Mouse (Mus musculus): Measurements from ENCODE around the gene Sesn1. TPM values are rescaled to one million over a fixed set of nuclear protein-coding genes. Genes with fewer than 3 reads are reported as not detected.
A peak's percentile ranks its signal among the peaks of the same experiment; 100 is the strongest.

Gene Sesn1
- polyA plus RNA-seq, 1 experiment from 2014 or later, result 55.3 TPM

- Histone ChIP-seq H3K36me3 (ENCODE audit: control insufficient read depth, insufficient read depth, low read length) (peaks cover 25% of the 10 kb centered on the region; the same call in 1 of the 2 replicates), H3K4me3 (ENCODE audit: low read depth, low read length) (no peak overlapping the region), H3K4me1 (ENCODE audit: control insufficient read depth, insufficient read depth, low read length) (0 out of 2 replicates have a peak, but pooled peaks cover 2% of the 10 kb centered on the region), H3K9ac (ENCODE audit: low read length) (no peak overlapping the region), H3K27me3 (replicated peaks; ENCODE audit: control insufficient read depth, insufficient read depth, low read length) (no peaks in the 10 kb centered on the region), H3K4me2 (ENCODE audit: low read length) (no peak overlapping the region), H3K27ac (ENCODE audit: low read depth, low read length) (no peak overlapping the region), H3K9me3 (replicated peaks; ENCODE audit: control insufficient read depth, low read length) (0 out of 2 replicates have a peak, but pooled peaks cover 10% of the 10 kb centered on the region)
- WGBS, result 89% methylated on average over 3 of the region's 3 CpGs
- DNase-seq (ENCODE audit: low spot score) (no peak), ATAC-seq (no peak)
Measured at GRCm38 (mm10) chr10:41804711-41805110, 5.0 kb upstream of the Sesn1 start.

DNA sequence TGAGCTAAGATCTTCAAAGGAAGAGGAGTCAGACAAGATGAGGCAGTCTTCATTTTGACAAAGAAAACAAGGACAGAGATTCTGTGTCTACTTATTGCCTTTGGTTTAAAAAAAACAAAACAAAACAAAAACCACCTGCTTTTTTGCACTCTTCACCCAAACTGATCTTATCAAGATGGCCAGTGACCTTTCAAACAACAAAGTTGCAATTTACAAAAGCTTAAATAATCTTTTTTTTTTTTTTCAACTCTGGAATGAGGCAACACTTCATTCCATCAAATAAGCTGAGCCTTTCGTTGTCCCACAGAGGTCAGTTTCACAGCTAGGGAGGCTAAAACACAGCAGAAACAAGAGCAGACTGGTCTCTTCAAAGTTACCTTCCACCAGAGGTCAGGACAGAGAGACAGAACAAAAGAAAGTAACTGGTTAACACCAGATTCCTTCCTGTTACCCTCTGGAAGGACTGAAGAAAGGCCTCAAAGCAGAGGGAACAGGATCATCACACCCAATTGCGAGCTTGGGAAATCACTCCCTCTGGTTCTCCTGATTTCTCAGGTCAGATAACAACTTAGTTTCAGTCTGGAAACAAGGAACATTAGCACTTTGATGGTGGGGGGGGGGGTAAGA, 3.9 kb upstream of the Sesn1 start:
- WGBS, result 93% methylated on average over 2 of the region's 2 CpGs
- H3K4me3 ChIP-seq (ENCODE audit: low read depth, low read length), result no peak overlapping the region
- no peak overlapping the region for H3K9ac ChIP-seq (ENCODE audit: low read length)
- DNase-seq (ENCODE audit: low spot score), result no peak
- H3K27ac ChIP-seq (ENCODE audit: low read depth, low read length), result no peak overlapping the region
- no peaks in the 10 kb centered on the region for H3K27me3 ChIP-seq (replicated peaks; ENCODE audit: control insufficient read depth, insufficient read depth, low read length)
- no peak overlapping the region for H3K4me2 ChIP-seq (ENCODE audit: low read length)
- H3K4me1 ChIP-seq (ENCODE audit: control insufficient read depth, insufficient read depth, low read length), result 0 out of 2 replicates have a peak, but pooled peaks cover 2% of the 10 kb centered on the region
- H3K9me3 ChIP-seq (replicated peaks; ENCODE audit: control insufficient read depth, low read length), result 0 out of 2 replicates have a peak, but pooled peaks cover 10% of the 10 kb centered on the region
- H3K36me3 ChIP-seq (ENCODE audit: control insufficient read depth, insufficient read depth, low read length), result peaks cover 14% of the 10 kb centered on the region; the same call in 1 of the 2 replicates
- no peak for ATAC-seq

DNA sequence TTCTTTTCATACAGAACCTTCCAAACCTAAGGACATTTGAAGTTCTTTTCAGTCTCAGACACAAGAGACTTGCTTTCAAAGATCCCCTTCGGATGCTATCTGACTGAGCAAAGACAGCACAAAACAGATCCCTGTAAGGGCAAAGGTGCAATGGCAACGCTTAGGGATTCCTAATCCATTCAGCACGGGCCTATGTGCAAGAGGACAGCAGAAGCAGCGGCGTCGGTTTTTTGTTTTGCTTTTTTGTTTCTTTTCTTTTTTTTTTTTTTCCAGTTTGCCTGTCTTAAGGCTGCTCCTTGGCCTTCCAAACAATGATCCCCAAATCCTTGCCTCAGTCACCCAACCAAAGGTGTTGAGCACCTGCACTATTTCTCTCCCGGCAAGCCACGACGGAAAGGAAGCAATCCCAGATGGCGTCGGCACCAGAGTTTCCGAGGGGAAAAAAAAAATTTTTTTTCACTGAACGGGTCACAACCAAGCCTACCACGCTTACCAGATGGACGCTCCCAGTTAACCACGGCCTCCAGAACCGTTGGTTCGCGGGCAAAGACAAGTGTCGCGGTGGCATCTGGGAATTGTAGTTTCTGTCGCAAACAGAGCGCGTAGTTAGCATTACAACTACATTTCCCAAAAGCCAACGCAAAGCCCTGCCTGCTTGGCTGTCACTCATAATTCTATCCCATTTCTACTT, 510 bp upstream of the Sesn1 start:
- whole genome bisulfite sequencing, result 2% methylated on average over 25 of the region's 25 CpGs
- DNase-seq (ENCODE audit: low spot score), result peak; percentile 98
- peak; percentile 88 for ATAC-seq

DNA sequence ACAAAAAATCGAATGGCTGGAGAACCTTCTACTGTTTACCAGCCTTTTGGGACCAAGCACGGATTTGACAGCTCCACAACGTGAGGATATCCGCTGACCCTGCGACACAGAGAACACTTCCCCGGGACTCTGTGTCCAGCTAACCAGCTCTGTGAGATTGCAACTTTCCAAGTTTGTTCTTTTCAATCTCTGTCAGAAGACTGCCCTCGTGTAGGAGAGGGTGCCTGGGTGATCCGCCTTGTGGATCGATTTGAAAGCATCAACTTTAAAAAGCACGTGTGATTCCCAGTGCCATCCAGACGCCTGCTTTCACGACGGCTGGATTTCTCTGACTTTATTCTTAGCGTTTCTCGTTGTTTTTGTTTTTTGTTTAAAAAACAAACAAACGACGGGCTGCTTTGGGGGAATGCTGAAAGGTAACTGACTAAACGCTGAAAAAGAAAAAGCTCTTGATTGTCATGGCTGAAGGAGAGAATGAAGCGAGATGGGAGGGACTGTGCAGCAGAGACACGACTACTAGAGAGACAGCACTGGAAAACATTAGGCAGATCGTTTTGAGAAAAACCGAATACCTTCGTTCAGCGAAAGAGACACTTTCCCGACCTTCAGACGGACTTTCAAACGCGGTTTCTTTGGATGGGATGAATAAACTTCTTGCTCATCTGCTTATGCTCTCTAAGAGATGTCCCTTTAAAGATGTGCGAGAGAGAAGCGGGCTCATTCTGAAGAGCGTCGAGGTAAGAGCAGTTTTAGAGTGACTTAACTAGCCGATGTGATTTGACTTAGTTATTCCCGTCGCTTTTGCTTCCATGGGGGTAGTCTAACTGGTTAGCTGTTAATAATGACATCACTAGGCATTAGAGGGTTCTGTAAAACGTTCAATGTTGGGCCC, 1.1 kb downstream of the Sesn1 start:
- ATAC-seq, result peak; percentile 11
- no peaks in the 10 kb centered on the region for H3K9me3 ChIP-seq (replicated peaks; ENCODE audit: control insufficient read depth, low read length)
- peaks cover 22% of the 10 kb centered on the region for H3K4me1 ChIP-seq (ENCODE audit: control insufficient read depth, insufficient read depth, low read length)
- WGBS, result under 1% methylated on average over 36 of the region's 36 CpGs
- peak overlapping the region; percentile 68 for H3K4me2 ChIP-seq (ENCODE audit: low read length)
- peak overlapping the region; percentile 75 for H3K4me3 ChIP-seq (ENCODE audit: low read depth, low read length)
- peak; percentile 14 for DNase-seq (ENCODE audit: low spot score)
- no peaks in the 10 kb centered on the region for H3K36me3 ChIP-seq (ENCODE audit: control insufficient read depth, insufficient read depth, low read length)
- peak overlapping the region; percentile 81 for H3K9ac ChIP-seq (ENCODE audit: low read length)
- H3K27ac ChIP-seq (ENCODE audit: low read depth, low read length), result peak overlapping the region; percentile 94
- no peaks in the 10 kb centered on the region for H3K27me3 ChIP-seq (replicated peaks; ENCODE audit: control insufficient read depth, insufficient read depth, low read length)

More for the DNA sequence above, 510 bp upstream of the Sesn1 start:
- H3K4me2 ChIP-seq (ENCODE audit: low read length), result peak overlapping the region; percentile 68
- no peaks in the 10 kb centered on the region for H3K9me3 ChIP-seq (replicated peaks; ENCODE audit: control insufficient read depth, low read length)
- H3K27me3 ChIP-seq (replicated peaks; ENCODE audit: control insufficient read depth, insufficient read depth, low read length), result no peaks in the 10 kb centered on the region
- peak overlapping the region; percentile 81 for H3K9ac ChIP-seq (ENCODE audit: low read length)
- peak overlapping the region; percentile 94 for H3K27ac ChIP-seq (ENCODE audit: low read depth, low read length)
- peak overlapping the region; percentile 75 for H3K4me3 ChIP-seq (ENCODE audit: low read depth, low read length)
- peaks cover 22% of the 10 kb centered on the region for H3K4me1 ChIP-seq (ENCODE audit: control insufficient read depth, insufficient read depth, low read length)
- H3K36me3 ChIP-seq (ENCODE audit: control insufficient read depth, insufficient read depth, low read length), result no peaks in the 10 kb centered on the region

- DNase-seq (ENCODE audit: low spot score) (no peak), ATAC-seq (no peak)
- H3K4me2 ChIP-seq (ENCODE audit: low read length), result peak overlapping the region; percentile 68
- H3K9me3 ChIP-seq (replicated peaks; ENCODE audit: control insufficient read depth, low read length), result no peaks in the 10 kb centered on the region
- peak overlapping the region; percentile 32; the same call in 1 of the 2 replicates for H3K9ac ChIP-seq (ENCODE audit: low read length)
- no peaks in the 10 kb centered on the region for H3K36me3 ChIP-seq (ENCODE audit: control insufficient read depth, insufficient read depth, low read length)
- peaks cover 22% of the 10 kb centered on the region for H3K4me1 ChIP-seq (ENCODE audit: control insufficient read depth, insufficient read depth, low read length)
- H3K27ac ChIP-seq (ENCODE audit: low read depth, low read length), result no peak overlapping the region
- H3K4me3 ChIP-seq (ENCODE audit: low read depth, low read length), result peak overlapping the region; percentile 75
- WGBS, result 72% methylated on average over 6 of the region's 6 CpGs
- H3K27me3 ChIP-seq (replicated peaks; ENCODE audit: control insufficient read depth, insufficient read depth, low read length), result no peaks in the 10 kb centered on the region
Measured at GRCm38 (mm10) chr10:41812566-41812965, 2.8 kb downstream of the Sesn1 start.

DNA sequence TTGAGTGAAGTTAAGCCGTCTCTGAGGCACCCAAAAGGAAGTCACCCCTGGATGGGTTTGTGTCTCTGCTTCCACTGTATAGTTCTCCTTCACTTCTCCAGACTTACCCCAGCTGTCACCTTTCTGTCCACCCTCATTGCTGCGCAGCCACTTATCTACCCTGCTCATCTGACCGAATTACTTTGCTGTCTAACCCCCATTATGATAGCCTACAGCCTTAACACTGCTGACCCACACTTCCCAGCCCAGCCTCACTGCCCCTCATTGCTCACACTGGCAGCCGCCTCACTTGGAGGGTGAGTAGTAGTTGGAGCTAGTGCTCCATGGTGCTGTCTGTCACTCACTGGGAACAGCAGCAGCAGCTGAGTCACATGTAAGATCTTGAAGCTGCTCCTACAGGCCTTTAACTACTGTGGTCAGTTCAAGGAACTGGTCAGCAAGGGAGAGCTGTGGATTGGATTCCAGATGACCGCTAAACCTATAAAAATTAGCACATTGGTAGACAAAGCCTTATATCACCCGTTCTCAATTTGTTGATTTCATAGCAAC, 4.6 kb downstream of the Sesn1 start:
- Histone ChIP-seq H3K9me3 (replicated peaks; ENCODE audit: control insufficient read depth, low read length) (no peaks in the 10 kb centered on the region), H3K4me1 (ENCODE audit: control insufficient read depth, insufficient read depth, low read length) (peaks cover 20% of the 10 kb centered on the region), H3K27ac (ENCODE audit: low read depth, low read length) (no peak overlapping the region), H3K36me3 (ENCODE audit: control insufficient read depth, insufficient read depth, low read length) (no peaks in the 10 kb centered on the region), H3K9ac (ENCODE audit: low read length) (no peak overlapping the region), H3K27me3 (replicated peaks; ENCODE audit: control insufficient read depth, insufficient read depth, low read length) (no peaks in the 10 kb centered on the region), H3K4me3 (ENCODE audit: low read depth, low read length) (no peak overlapping the region), H3K4me2 (ENCODE audit: low read length) (peak overlapping the region; percentile 1; the same call in 1 of the 2 replicates)
- no peak for DNase-seq (ENCODE audit: low spot score)
- no peak for ATAC-seq
- WGBS, result 87% methylated on average over 6 of the region's 6 CpGs

- Histone ChIP-seq H3K4me2 (ENCODE audit: low read length) (no peak overlapping the region), H3K4me3 (ENCODE audit: low read depth, low read length) (no peak overlapping the region), H3K36me3 (ENCODE audit: control insufficient read depth, insufficient read depth, low read length) (no peaks in the 10 kb centered on the region), H3K9ac (ENCODE audit: low read length) (no peak overlapping the region), H3K4me1 (ENCODE audit: control insufficient read depth, insufficient read depth, low read length) (peaks cover 19% of the 10 kb centered on the region), H3K27ac (ENCODE audit: low read depth, low read length) (no peak overlapping the region), H3K27me3 (replicated peaks; ENCODE audit: control insufficient read depth, insufficient read depth, low read length) (no peaks in the 10 kb centered on the region), H3K9me3 (replicated peaks; ENCODE audit: control insufficient read depth, low read length) (no peaks in the 10 kb centered on the region)
- DNase-seq (ENCODE audit: low spot score) (no peak), ATAC-seq (no peak)
- 84% methylated on average over 5 of the region's 5 CpGs for WGBS
Measured at GRCm38 (mm10) chr10:41816516-41816915, 6.8 kb downstream of the Sesn1 start.

DNA sequence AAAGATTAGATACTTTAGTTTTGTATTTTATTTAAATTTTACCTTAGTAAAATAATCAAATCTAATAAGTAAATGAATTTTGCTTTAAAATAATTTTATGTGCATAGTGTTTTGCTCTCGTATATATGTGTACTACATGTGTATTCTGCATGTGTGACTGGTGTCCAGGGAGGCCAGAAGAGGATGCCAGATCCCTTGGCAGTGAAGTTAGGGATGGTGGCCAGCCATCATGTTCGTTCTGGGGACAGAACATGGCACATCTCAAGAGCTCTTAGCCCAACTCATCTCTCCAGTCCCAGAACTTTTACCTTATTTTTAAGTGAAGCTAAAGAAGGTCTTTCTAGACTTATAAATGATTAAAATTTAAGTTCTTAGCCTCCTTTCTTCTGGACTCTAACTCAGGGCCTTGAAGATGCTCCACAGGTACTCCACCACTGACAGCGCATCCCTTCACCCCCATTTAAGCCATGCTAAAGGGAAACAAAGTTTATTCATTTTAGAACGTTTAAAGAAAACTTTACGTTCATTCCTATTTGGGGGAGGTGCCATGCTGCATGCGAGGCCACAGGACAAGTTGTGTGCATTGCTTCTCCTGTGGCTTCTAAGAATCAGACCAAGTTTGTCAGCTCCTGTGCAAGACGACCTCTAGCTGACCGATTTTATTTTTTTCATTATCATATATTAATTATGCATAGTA, 8.4 kb downstream of the Sesn1 start:
- WGBS, result 89% methylated on average over 8 of the region's 8 CpGs
- Histone ChIP-seq H3K36me3 (ENCODE audit: control insufficient read depth, insufficient read depth, low read length) (no peaks in the 10 kb centered on the region), H3K9me3 (replicated peaks; ENCODE audit: control insufficient read depth, low read length) (no peaks in the 10 kb centered on the region), H3K4me1 (ENCODE audit: control insufficient read depth, insufficient read depth, low read length) (peaks cover 4% of the 10 kb centered on the region), H3K27ac (ENCODE audit: low read depth, low read length) (no peak overlapping the region), H3K4me3 (ENCODE audit: low read depth, low read length) (no peak overlapping the region), H3K9ac (ENCODE audit: low read length) (no peak overlapping the region), H3K4me2 (ENCODE audit: low read length) (no peak overlapping the region), H3K27me3 (replicated peaks; ENCODE audit: control insufficient read depth, insufficient read depth, low read length) (no peaks in the 10 kb centered on the region)
- ATAC-seq, result no peak
- no peak for DNase-seq (ENCODE audit: low spot score)

All from forebrain, embryonic 14.5 days (tissue).